Mouse (Mus musculus) hindbrain, embryonic 16.5 days (tissue): ENCODE results near the gene Pgd. TPM values are rescaled to one million over a fixed set of nuclear protein-coding genes. Genes with fewer than 3 reads are reported as not detected.

Experiments
- ATAC-seq: fragments of 200-750 bp; cut with Nextera tagmentation; 2 replicates; pipeline ENCODE4 v1.8.0; 2017; ENCODE audit warnings: moderate TSS enrichment, moderate library complexity
- H3K27ac ChIP-seq: fragments of 300-500 bp; sonication (generic); 2 replicates; pipeline ENCODE4 v1.5.1; 2014; ENCODE audit warnings: low read depth, mild to moderate bottlenecking, control low read depth, low read length, moderate library complexity
- H3K27me3 ChIP-seq: fragments of 300-500 bp; sonication (generic); replicated peaks from 2 replicates; pipeline ENCODE4 v1.6.1; 2014; ENCODE audit warnings: low read length; ENCODE audit not compliant: control insufficient read depth, insufficient read depth
- H3K36me3 ChIP-seq: fragments of 300-500 bp; sonication (generic); 2 replicates; pipeline ENCODE4 v1.6.1; 2014; ENCODE audit warnings: mild to moderate bottlenecking, low read length, moderate library complexity, mixed read lengths; ENCODE audit not compliant: control insufficient read depth, insufficient read depth
- H3K4me1 ChIP-seq: fragments of 300-500 bp; sonication (generic); 2 replicates; pipeline ENCODE4 v1.6.1; 2014; ENCODE audit warnings: low read depth, low read length; ENCODE audit not compliant: control insufficient read depth, insufficient read depth
- H3K4me2 ChIP-seq: fragments of 300-500 bp; sonication (generic); 2 replicates; pipeline ENCODE4 v1.6.1; 2014; ENCODE audit warnings: mild to moderate bottlenecking, low read length, control low read depth, moderate library complexity
- H3K4me3 ChIP-seq: fragments of 300-500 bp; sonication (generic); 2 replicates; pipeline ENCODE4 v1.5.1; 2014; ENCODE audit warnings: mild to moderate bottlenecking, low read length, control low read depth, moderate library complexity
- H3K9ac ChIP-seq: fragments of 300-500 bp; sonication (generic); 2 replicates; pipeline ENCODE4 v1.6.1; 2014; ENCODE audit warnings: low read depth, mild to moderate bottlenecking, control low read depth, low read length, moderate library complexity
- H3K9me3 ChIP-seq: fragments of 300-500 bp; sonication (generic); 2 replicates; pipeline ENCODE4 v1.6.1; 2014; ENCODE audit warnings: mild to moderate bottlenecking, low read length, moderate library complexity; ENCODE audit not compliant: control insufficient read depth
- WGBS: fragments of 180-500 bp; shearing (Covaris S2); extraction: QIAGEN DNeasy Blood & Tissue Kit; methylation state at CpG from one replicate; pipeline ENCODE4 v1.1.7; 2014; 5-methylcytosine and 5-hydroxymethylcytosine counted together
- polyA plus RNA-seq: library from polyadenylated mRNA; unstranded; fragments of >200 nt; fragmentation: Nextera tagmentation; extraction: Ambion mirVana; gene quantifications from 2 replicates; pipeline ENCODE4 v1.2.1, GENCODE M21; 2015

Pgd gene
- polyA plus RNA-seq, 1 experiment from 2014 or later: 122 TPM

DNA sequence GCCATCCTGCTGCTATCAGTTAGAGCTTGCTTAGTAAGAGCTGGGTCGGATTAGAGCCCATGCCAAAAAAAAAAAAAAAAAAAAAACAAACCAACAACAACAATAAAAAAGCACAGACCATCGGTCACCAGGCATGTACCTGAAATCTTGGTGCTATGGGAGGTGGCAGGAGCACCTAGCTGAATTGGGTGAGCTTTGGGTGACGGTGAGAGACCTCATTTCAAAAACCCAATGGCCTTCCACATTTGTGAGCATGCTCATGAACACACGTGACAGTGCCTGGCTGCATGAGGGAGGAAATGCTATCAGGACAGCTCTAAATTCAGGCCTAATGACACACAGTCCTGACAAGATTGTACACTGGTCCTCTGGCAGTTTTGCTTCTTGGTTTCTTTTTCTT lies 18.5 kb downstream of the Pgd start:
- Histone ChIP-seq H3K4me2 (no peak overlapping the region), H3K9ac (no peak overlapping the region), H3K4me1 (peaks cover 2% of the 10 kb centered on the region; the same call in 1 of the 2 replicates), H3K4me3 (no peak overlapping the region), H3K9me3 (no peaks in the 10 kb centered on the region), H3K36me3 (peaks cover 16% of the 10 kb centered on the region), H3K27me3 (no peaks in the 10 kb centered on the region), H3K27ac (no peak overlapping the region)
- 75% methylated on average over 4 of the region's 4 CpGs for WGBS
- ATAC-seq: no peak

DNA sequence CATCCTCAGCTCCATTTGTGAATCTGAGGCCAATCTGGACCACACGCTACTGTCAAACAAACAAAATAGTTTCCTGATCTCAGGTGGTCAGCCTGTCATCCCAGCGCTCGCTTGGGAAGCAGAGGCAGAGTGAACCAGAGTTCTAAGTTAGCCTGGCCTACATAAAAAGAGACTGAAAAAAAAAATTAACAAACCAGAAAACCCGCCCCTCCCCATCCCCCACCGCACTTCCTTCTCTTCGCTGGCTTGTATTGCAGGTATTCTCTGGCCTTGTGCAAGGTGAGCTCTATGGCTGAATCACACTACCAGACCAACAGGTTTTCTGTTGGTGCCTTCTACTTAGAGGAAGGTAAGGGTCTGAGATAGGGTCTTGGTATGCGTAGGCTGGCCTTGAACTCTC lies 19.0 kb downstream of the Pgd start:
- H3K4me1 ChIP-seq: peaks cover 2% of the 10 kb centered on the region; the same call in 1 of the 2 replicates
- H3K27me3 ChIP-seq: no peaks in the 10 kb centered on the region
- H3K27ac ChIP-seq: no peak overlapping the region
- 85% methylated on average over 7 of the region's 7 CpGs for WGBS
- no peak for ATAC-seq
- H3K4me3 ChIP-seq: no peak overlapping the region
- H3K36me3 ChIP-seq: peaks cover 16% of the 10 kb centered on the region
- no peaks in the 10 kb centered on the region for H3K9me3 ChIP-seq
- H3K9ac ChIP-seq: no peak overlapping the region
- H3K4me2 ChIP-seq: no peak overlapping the region

DNA sequence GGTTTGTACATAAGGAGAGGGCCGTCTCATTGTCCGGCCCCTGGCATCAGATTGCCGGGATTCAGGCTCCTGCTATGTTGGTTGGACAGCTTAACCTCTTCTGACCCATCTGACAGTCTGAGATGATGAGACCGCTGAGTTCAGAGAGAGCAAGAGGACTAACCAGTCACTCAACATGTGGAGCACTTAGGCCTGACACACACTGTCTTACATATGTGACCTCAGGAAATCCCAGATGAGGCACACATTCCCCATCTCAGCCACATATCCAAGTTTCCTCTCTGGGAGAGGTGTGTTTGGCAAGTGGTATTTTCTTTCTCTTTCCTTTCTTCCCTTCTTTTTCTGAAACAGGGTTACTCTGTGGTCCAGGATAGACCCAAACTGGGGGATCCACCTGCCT lies 21.4 kb downstream of the Pgd start:
- WGBS: 78% methylated on average over 4 of the region's 4 CpGs
- no peak for ATAC-seq
- H3K4me1 ChIP-seq: peaks cover 2% of the 10 kb centered on the region; the same call in 1 of the 2 replicates
- peaks cover 2% of the 10 kb centered on the region for H3K36me3 ChIP-seq
- H3K4me3 ChIP-seq: no peak overlapping the region
- H3K4me2 ChIP-seq: no peak overlapping the region
- H3K27ac ChIP-seq: no peak overlapping the region
- H3K9me3 ChIP-seq: no peaks in the 10 kb centered on the region
- H3K27me3 ChIP-seq: no peaks in the 10 kb centered on the region
- H3K9ac ChIP-seq: no peak overlapping the region

DNA sequence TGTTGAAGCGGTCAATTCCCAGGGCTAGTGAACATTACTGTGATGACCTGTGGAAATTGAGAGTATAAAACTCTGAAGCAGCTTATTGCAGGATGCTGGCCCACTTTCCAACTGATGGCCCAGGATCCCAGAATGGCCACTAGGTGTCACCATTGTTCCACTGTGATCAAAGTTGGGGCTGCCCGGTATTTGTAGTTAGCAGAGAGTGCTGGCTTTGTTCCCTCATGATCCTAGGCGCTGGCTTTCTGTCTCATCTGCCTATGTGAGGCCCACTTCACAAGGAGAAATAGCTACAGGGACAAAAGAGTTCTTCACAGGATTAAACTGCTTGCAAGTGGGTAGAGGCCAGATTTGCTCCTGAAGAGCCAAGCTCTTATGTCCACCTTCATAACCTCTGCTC lies 22.1 kb downstream of the Pgd start:
- H3K9ac ChIP-seq: no peak overlapping the region
- no peaks in the 10 kb centered on the region for H3K9me3 ChIP-seq
- H3K27ac ChIP-seq: 0 out of 2 replicates have a peak overlapping the region, but pooled peaks have one; percentile 29
- H3K4me1 ChIP-seq: peaks cover 2% of the 10 kb centered on the region; the same call in 1 of the 2 replicates
- peaks cover 2% of the 10 kb centered on the region; the same call in 1 of the 2 replicates for H3K36me3 ChIP-seq
- peak; percentile 90 for ATAC-seq
- 7% methylated on average over 3 of the region's 3 CpGs for WGBS
- no peak overlapping the region for H3K4me2 ChIP-seq
- no peak overlapping the region for H3K4me3 ChIP-seq
- H3K27me3 ChIP-seq: no peaks in the 10 kb centered on the region

DNA sequence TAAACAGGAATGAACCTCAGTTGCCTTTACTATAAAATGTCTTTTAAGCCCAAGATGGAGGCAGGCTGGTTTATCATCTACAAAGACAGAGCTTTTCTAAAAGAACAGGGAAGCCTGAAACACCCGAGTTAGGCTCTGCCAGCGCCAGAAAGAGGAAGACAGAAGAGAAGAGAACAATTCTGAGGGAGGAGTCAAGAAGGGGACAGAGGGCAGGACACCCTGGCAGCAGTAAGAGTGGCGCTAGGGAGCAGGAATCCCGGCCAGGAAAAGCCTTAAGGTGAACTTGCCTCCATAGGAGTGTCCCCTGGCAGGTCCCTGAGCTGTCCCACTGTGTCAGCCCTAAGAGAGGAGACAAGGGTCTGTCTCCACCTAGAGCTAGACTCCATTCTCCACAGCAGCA lies 23.0 kb downstream of the Pgd start:
- 34% methylated on average over 4 of the region's 4 CpGs for WGBS

DNA sequence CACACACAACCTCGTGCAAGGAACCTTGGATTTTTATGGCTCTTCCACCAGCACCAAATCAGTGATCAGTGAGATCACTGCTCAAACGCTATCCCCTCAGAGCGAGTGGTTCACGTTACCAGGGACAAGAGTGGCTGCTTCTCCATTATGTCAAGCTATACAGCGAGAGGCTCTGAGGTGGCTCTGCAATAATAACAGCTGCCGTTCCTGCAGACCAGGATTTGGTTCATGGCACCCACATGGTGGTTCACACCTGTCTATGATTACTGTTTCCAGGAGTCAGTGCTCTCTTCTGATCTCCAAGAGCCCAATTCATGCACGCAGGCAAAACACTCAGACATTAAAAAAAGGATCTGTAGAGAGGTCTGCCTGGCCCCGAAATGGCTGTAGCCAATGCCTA lies 28.1 kb downstream of the Pgd start:
- Histone ChIP-seq H3K27me3 (no peaks in the 10 kb centered on the region), H3K36me3 (no peaks in the 10 kb centered on the region), H3K9ac (no peak overlapping the region), H3K4me1 (peaks cover 8% of the 10 kb centered on the region), H3K9me3 (no peaks in the 10 kb centered on the region), H3K27ac (no peak overlapping the region), H3K4me2 (no peak overlapping the region), H3K4me3 (no peak overlapping the region)
- no peak for ATAC-seq
- 84% methylated on average over 8 of the region's 8 CpGs for WGBS

More for the DNA sequence above, 23.0 kb downstream of the Pgd start:
- H3K9me3 ChIP-seq: no peaks in the 10 kb centered on the region
- ATAC-seq: no peak
- no peaks in the 10 kb centered on the region for H3K27me3 ChIP-seq
- no peak overlapping the region for H3K4me3 ChIP-seq
- H3K4me2 ChIP-seq: no peak overlapping the region
- no peak overlapping the region for H3K9ac ChIP-seq
- no peaks in the 10 kb centered on the region for H3K36me3 ChIP-seq
- no peak overlapping the region for H3K27ac ChIP-seq
- peaks cover 2% of the 10 kb centered on the region; the same call in 1 of the 2 replicates for H3K4me1 ChIP-seq

DNA sequence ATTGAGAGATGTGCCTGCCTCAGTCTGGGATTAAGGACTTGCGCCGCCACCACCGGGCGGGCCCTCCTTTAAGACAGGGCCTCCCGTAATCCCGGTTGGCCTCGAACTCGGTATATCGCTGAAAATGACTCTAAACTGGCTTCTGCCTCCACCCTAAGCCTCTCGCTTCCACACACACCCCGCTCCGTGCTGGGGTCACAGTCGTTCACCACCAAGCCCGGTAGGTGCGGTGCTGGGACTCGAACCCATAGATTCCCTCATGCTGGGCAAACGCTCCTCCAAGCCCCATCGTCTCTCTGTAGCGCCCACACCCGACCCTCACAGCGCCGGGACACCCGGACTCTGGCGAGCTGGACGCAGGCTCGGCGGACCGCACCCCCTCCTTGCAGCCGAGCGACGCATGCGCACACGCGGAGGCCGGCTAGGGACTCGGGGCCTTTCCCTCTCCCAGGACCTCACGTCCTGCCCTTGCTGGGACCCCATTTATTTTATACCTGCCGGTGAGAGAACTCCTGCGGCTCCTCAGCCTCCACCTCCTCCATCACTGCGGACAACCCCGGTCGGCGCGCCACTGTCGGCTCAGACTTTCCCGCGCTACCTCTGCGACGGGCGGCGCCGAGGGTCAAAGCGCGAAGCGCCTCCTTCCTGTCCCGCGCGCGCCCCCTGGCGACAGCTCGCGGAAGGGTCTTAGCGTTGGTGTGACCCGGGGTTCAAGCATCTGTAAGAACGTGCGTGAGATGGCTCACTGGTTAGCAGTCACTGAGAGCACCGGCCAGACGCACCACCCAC lies 29.4 kb downstream of the Pgd start, which contains the start of gene Cenps:
Cenps (minus strand) TSS at position 648 of the 789 bp plus-strand sequence.
- Histone ChIP-seq H3K4me1 (peaks cover 8% of the 10 kb centered on the region), H3K9ac (peak within 1 kb of the TSS; percentile 73), H3K27me3 (no peaks in the 10 kb centered on the region), H3K27ac (peak within 1 kb of the TSS; percentile 76), H3K9me3 (no peaks in the 10 kb centered on the region), H3K4me3 (peak within 1 kb of the TSS; percentile 67), H3K36me3 (no peaks in the 10 kb centered on the region), H3K4me2 (peak within 1 kb of the TSS; percentile 83)
- ATAC-seq: peak; percentile 92
- 1% methylated on average over 67 of the region's 68 CpGs for WGBS

DNA sequence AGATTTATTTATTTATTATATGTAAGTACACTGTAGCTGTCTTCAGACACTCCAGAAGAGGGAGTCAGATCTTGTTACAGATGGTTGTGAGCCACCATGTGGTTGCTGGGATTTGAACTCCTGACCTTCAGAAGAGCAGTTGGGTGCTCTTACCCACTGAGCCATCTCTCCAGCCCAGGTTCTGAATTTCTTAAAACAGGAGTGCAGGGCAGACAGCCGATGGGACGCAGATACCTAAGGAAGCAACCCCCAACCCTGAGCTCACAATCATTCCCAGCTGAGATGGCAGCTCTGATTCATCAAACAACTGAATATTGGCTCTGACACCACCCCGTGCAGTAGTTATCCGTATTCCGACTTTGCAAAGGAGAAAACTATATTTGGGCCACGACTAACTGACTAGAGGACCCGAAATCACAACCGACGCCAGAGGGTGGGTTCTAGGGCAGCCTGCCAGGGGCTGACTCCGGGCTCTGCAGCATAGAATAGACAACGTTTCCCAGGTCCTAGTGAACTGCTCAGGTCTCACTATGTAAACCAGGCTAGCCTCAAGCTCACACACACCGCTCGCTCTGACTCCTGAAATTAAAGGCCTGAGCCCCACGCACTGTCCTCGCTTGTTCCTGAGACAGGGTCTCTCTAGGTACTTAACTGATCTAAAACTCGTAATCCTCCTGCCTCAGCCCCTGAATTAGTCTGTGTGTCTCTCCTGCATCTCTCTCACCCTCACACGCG lies 30.3 kb downstream of the Pgd start:
- Histone ChIP-seq H3K9me3 (no peaks in the 10 kb centered on the region), H3K4me2 (peak overlapping the region; percentile 83), H3K9ac (peak overlapping the region; percentile 73), H3K36me3 (0 out of 2 replicates have a peak, but pooled peaks cover 2% of the 10 kb centered on the region), H3K4me3 (peak overlapping the region; percentile 67), H3K27me3 (no peaks in the 10 kb centered on the region), H3K27ac (no peak overlapping the region), H3K4me1 (peaks cover 8% of the 10 kb centered on the region)
- 65% methylated on average over 18 of the region's 18 CpGs for WGBS
- no peak for ATAC-seq

DNA sequence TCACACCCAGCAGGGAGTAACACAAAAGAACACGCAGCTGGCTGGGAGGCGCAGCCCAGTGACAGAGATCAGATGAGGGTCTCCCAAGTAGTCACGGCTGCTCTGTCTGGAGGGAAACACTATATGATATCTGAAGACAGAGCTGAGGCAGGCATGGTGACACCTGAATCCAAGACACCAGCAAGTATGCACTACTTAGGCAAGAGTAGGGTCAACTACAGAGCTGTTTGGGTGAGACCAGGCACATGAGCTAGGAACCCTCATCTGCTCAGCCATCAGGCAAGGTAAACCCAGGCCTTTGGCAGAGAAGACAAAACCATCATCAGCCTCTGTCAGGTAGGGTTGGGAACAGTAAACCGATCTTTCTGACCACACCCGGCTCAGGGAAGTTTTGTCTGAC lies 33.2 kb downstream of the Pgd start:
- no peaks in the 10 kb centered on the region for H3K9me3 ChIP-seq
- H3K36me3 ChIP-seq: 0 out of 2 replicates have a peak, but pooled peaks cover 2% of the 10 kb centered on the region
- H3K4me2 ChIP-seq: no peak overlapping the region
- no peak for ATAC-seq
- no peak overlapping the region for H3K4me3 ChIP-seq
- no peak overlapping the region for H3K9ac ChIP-seq
- H3K4me1 ChIP-seq: peaks cover 8% of the 10 kb centered on the region
- H3K27me3 ChIP-seq: no peaks in the 10 kb centered on the region
- H3K27ac ChIP-seq: no peak overlapping the region
- WGBS: 82% methylated on average over 5 of the region's 5 CpGs
